Mouse (Mus musculus): ENCODE measurements around the gene Etv6. TPM values are rescaled to one million over a fixed set of nuclear protein-coding genes. Genes with fewer than 3 reads are reported as not detected.
A peak's percentile ranks its signal among the peaks of the same experiment; 100 is the strongest.

Gene Etv6
- total and polyA plus RNA-seq, 2 experiments: 4.1 to 8.6 TPM

DNA sequence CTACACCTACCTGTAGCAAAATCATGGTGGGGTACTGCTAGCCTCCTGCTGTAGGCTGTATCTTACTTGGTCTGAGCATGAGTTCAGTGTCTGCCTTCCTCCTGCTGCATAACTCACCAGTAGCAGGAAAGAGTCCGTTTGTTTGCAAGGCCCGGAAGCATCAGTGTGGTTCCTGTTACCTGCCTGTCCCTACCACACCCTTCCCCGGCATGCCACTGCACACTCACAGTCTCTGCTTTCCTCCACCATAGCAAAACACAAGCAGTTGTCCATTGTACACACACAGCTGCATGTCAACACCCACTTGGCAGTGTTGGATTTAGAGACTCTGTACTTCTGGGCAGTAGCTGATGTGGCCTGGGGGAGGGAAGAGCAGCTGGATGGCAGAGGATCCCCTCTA lies 220.9 kb downstream of the Etv6 start:
- peak; percentile 25 for DNase-seq (ENCODE audit: extremely low read depth, low read depth, low spot score)
- H3K27ac ChIP-seq (replicated peaks; ENCODE audit: insufficient read depth, low read depth, low read length): no peak overlapping the region
- 56% methylated on average over 3 of the region's 3 CpGs for WGBS
- no peak overlapping the region for H3K4me3 ChIP-seq (ENCODE audit: insufficient read depth, low read depth, low read length)
- peaks cover 4% of the 10 kb centered on the region; the same call in 1 of the 2 replicates for H3K4me1 ChIP-seq (ENCODE audit: control insufficient read depth, insufficient read depth, low read length)
- H3K79me2 ChIP-seq (ENCODE audit: control insufficient read depth, insufficient read depth, low read length): peaks cover 2% of the 10 kb centered on the region; the same call in 1 of the 2 replicates
- H3K27me3 ChIP-seq (ENCODE audit: control insufficient read depth, insufficient read depth, low read length): no peaks in the 10 kb centered on the region
- TF ChIP-seq CTCF (IDR thresholded peaks at IDR 0.05; ENCODE audit: low read depth, low read length): no peak
- TF ChIP-seq POLR2A (IDR thresholded peaks at IDR 0.05; ENCODE audit: extremely low read depth, insufficient read depth, low read length): no peak
- no peak overlapping the region for H3K9ac ChIP-seq (ENCODE audit: low read depth, low read length)
- peaks cover 7% of the 10 kb centered on the region for H3K36me3 ChIP-seq (ENCODE audit: control insufficient read depth, insufficient read depth, low read length)

DNA sequence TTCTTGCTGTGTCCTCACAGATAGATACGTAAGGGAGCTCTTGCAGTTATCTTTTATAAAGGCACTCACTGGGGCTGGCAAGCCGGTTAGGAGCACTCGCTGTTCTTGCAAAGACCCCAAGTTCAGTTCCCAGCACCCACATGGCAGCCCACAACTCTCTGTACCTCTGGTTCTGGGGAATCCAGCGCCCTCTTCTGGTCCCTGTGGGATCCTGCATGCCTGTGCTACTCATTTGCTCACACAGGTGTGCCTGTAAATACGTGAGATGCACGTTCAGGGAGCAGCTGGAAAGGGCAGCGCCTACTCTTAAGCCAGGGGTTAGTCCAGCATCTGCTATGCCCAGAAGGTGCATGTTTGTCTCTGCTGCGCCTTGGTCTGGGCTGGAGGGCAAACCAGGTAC lies 224.4 kb downstream of the Etv6 start:
- DNase-seq (ENCODE audit: extremely low read depth, low read depth, low spot score): no peak
- Histone ChIP-seq H3K36me3 (ENCODE audit: control insufficient read depth, insufficient read depth, low read length) (peaks cover 8% of the 10 kb centered on the region), H3K4me3 (ENCODE audit: insufficient read depth, low read depth, low read length) (no peak overlapping the region), H3K9ac (ENCODE audit: low read depth, low read length) (no peak overlapping the region), H3K27ac (replicated peaks; ENCODE audit: insufficient read depth, low read depth, low read length) (no peak overlapping the region), H3K27me3 (ENCODE audit: control insufficient read depth, insufficient read depth, low read length) (no peaks in the 10 kb centered on the region), H3K4me1 (ENCODE audit: control insufficient read depth, insufficient read depth, low read length) (peaks cover 22% of the 10 kb centered on the region), H3K79me2 (ENCODE audit: control insufficient read depth, insufficient read depth, low read length) (no peaks in the 10 kb centered on the region; the same call in 1 of the 2 replicates)
- 97% methylated on average over 8 of the region's 8 CpGs for WGBS
- TF ChIP-seq CTCF (IDR thresholded peaks at IDR 0.05; ENCODE audit: low read depth, low read length) (peak; percentile 36; the same call in 1 of the 2 replicates), POLR2A (IDR thresholded peaks at IDR 0.05; ENCODE audit: extremely low read depth, insufficient read depth, low read length) (no peak)

DNA sequence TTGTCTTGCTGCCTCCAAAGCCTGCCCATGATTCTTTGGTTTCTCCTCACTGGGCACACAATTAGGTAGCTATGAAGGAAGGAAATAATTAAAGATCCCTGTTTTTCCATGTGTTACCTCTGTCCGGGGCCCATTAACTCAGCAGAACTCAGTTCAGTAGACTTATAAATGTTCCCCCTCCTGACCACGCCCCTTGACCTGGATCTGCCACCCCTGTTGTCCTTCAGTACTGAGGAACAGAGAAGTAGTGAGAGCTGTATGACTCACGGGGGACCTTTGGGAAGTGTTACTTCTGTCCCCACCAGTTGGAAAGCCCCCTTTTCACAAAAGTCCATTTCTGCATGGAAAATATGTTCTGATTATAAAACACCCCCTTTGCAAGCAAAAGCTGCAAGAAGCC lies 226.4 kb downstream of the Etv6 start:
- Histone ChIP-seq H3K27ac (replicated peaks; ENCODE audit: insufficient read depth, low read depth, low read length) (peak overlapping the region; percentile 15), H3K36me3 (ENCODE audit: control insufficient read depth, insufficient read depth, low read length) (peaks cover 14% of the 10 kb centered on the region), H3K9ac (ENCODE audit: low read depth, low read length) (no peak overlapping the region), H3K4me1 (ENCODE audit: control insufficient read depth, insufficient read depth, low read length) (peaks cover 22% of the 10 kb centered on the region), H3K79me2 (ENCODE audit: control insufficient read depth, insufficient read depth, low read length) (no peaks in the 10 kb centered on the region), H3K27me3 (ENCODE audit: control insufficient read depth, insufficient read depth, low read length) (no peaks in the 10 kb centered on the region), H3K4me3 (ENCODE audit: insufficient read depth, low read depth, low read length) (no peak overlapping the region)
- no peak for TF ChIP-seq CTCF (IDR thresholded peaks at IDR 0.05; ENCODE audit: low read depth, low read length)
- no peak for TF ChIP-seq POLR2A (IDR thresholded peaks at IDR 0.05; ENCODE audit: extremely low read depth, insufficient read depth, low read length)
- peak; percentile 29 for DNase-seq (ENCODE audit: extremely low read depth, low read depth, low spot score)
- 75% methylated on average over 3 of the region's 3 CpGs for WGBS

DNA sequence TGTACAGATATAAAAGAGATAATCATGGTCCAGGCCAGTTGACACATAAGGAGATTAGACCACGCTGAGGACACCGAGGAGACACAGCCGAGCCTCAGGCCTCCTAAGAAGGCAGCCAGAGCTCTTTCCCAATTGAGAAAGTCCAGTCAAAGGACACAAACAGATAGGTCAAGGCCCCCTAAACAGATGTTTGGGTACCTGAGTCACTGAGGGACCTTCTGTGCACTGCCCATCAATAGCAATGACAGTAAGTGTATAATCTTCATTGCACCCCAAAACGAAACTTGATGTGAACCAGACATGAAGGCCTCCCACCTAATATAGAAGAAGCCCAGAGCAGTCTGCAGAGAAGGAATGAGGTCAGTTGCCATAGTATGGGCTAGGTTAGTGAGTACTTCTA lies 226.9 kb downstream of the Etv6 start:
- no peaks in the 10 kb centered on the region for H3K27me3 ChIP-seq (ENCODE audit: control insufficient read depth, insufficient read depth, low read length)
- H3K79me2 ChIP-seq (ENCODE audit: control insufficient read depth, insufficient read depth, low read length): no peaks in the 10 kb centered on the region
- 34% methylated on average over 4 of the region's 4 CpGs for WGBS
- peaks cover 16% of the 10 kb centered on the region for H3K36me3 ChIP-seq (ENCODE audit: control insufficient read depth, insufficient read depth, low read length)
- DNase-seq (ENCODE audit: extremely low read depth, low read depth, low spot score): peak; percentile 45
- no peak overlapping the region for H3K4me3 ChIP-seq (ENCODE audit: insufficient read depth, low read depth, low read length)
- peaks cover 22% of the 10 kb centered on the region for H3K4me1 ChIP-seq (ENCODE audit: control insufficient read depth, insufficient read depth, low read length)
- peak overlapping the region; percentile 36; the same call in 1 of the 2 replicates for H3K9ac ChIP-seq (ENCODE audit: low read depth, low read length)
- peak overlapping the region; percentile 88 for H3K27ac ChIP-seq (replicated peaks; ENCODE audit: insufficient read depth, low read depth, low read length)
- TF ChIP-seq POLR2A (IDR thresholded peaks at IDR 0.05; ENCODE audit: extremely low read depth, insufficient read depth, low read length) (no peak), CTCF (IDR thresholded peaks at IDR 0.05; ENCODE audit: low read depth, low read length) (no peak)

DNA sequence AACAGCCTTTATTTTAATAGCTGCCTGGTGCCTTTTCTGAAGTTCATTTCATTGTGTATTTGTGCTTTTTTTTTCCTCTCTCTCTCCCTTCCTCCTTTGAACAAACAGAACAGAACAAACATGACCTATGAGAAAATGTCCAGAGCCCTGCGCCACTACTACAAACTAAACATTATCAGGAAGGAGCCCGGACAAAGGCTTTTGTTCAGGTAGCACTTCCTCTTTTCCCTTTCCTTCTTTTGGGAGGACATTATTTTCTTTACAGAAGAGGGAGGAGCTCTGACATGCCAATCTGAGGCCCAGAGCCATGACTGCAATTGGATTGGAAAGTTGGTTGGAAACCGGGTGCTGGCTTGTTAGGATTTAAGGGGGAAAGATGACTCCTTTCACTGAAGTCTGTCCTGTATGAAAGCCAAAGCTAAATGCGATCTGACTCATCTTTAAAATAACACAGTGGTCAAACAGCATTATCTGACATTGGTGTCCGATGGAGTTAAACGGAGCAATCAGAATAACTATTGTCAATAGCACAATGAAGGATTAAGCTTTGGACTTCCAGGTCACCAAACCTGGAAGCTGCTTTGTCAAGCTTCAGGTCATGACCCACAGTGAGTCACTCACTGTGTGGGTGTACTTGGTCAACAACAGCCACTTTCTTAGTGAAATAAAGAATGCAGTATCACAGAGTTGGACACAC lies 227.6 kb downstream of the Etv6 start:
- no peak for TF ChIP-seq POLR2A (IDR thresholded peaks at IDR 0.05; ENCODE audit: extremely low read depth, insufficient read depth, low read length)
- no peak for TF ChIP-seq CTCF (IDR thresholded peaks at IDR 0.05; ENCODE audit: low read depth, low read length)
- WGBS: 15% methylated on average over 6 of the region's 6 CpGs
- Histone ChIP-seq H3K36me3 (ENCODE audit: control insufficient read depth, insufficient read depth, low read length) (peaks cover 21% of the 10 kb centered on the region), H3K27ac (replicated peaks; ENCODE audit: insufficient read depth, low read depth, low read length) (peak overlapping the region; percentile 88), H3K4me3 (ENCODE audit: insufficient read depth, low read depth, low read length) (no peak overlapping the region), H3K27me3 (ENCODE audit: control insufficient read depth, insufficient read depth, low read length) (no peaks in the 10 kb centered on the region), H3K79me2 (ENCODE audit: control insufficient read depth, insufficient read depth, low read length) (no peaks in the 10 kb centered on the region), H3K9ac (ENCODE audit: low read depth, low read length) (no peak overlapping the region), H3K4me1 (ENCODE audit: control insufficient read depth, insufficient read depth, low read length) (peaks cover 22% of the 10 kb centered on the region)
- DNase-seq (ENCODE audit: extremely low read depth, low read depth, low spot score): peak; percentile 89

DNA sequence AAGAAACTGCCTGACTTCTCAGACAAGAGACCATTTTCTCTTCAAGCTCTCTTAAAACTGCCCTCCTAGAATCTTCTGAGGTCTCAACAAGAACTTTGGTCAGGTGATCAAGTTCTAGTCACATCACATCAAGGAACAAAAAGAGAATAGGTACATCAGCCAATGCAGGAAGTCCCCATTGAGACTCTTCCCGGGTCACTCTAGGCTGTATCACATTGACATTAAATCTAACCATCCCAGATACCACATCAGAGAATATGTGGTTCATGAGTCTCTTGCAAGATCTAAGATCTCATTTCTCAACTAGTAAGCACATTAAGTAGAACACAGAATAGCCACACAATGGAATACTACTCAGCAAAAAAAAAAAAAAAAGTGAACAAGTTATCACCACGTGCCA lies 238.4 kb downstream of the Etv6 start:
- DNase-seq (ENCODE audit: extremely low read depth, low read depth, low spot score): no peak
- no peaks in the 10 kb centered on the region for H3K79me2 ChIP-seq (ENCODE audit: control insufficient read depth, insufficient read depth, low read length)
- peaks cover 4% of the 10 kb centered on the region; the same call in 1 of the 2 replicates for H3K36me3 ChIP-seq (ENCODE audit: control insufficient read depth, insufficient read depth, low read length)
- WGBS: 89% methylated on average over 2 of the region's 2 CpGs
- TF ChIP-seq POLR2A (IDR thresholded peaks at IDR 0.05; ENCODE audit: extremely low read depth, insufficient read depth, low read length) (no peak), CTCF (IDR thresholded peaks at IDR 0.05; ENCODE audit: low read depth, low read length) (no peak)
- no peak overlapping the region for H3K4me3 ChIP-seq (ENCODE audit: insufficient read depth, low read depth, low read length)
- H3K27ac ChIP-seq (replicated peaks; ENCODE audit: insufficient read depth, low read depth, low read length): no peak overlapping the region
- no peak overlapping the region for H3K9ac ChIP-seq (ENCODE audit: low read depth, low read length)
- H3K27me3 ChIP-seq (ENCODE audit: control insufficient read depth, insufficient read depth, low read length): no peaks in the 10 kb centered on the region
- H3K4me1 ChIP-seq (ENCODE audit: control insufficient read depth, insufficient read depth, low read length): peaks cover 4% of the 10 kb centered on the region
